Mouse (Mus musculus) neural tube, embryonic 11.5 days (tissue): Measurements from ENCODE around the gene Dpy19l1. TPM values are rescaled to one million over a fixed set of nuclear protein-coding genes. Genes with fewer than 3 reads are reported as not detected.

ENCODE experiments used
- ATAC-seq: fragments of 200-750 bp; cut with Nextera tagmentation; 2 replicates; pipeline ENCODE4 v1.8.0; 2017; ENCODE audit warnings: moderate number of reproducible peaks, mild to moderate bottlenecking, moderate TSS enrichment, moderate library complexity; ENCODE audit not compliant: insufficient read depth, low FRiP score, low TSS enrichment
- DNase-seq: peaks from one replicate; pipeline ENCODE4 v3.0.0-alpha.2; 2015; ENCODE audit warnings: low spot score
- H3K27ac ChIP-seq: fragments of 300-500 bp; sonication (generic); 2 replicates; pipeline ENCODE4 v1.5.1; 2014; ENCODE audit warnings: low read depth, mild to moderate bottlenecking, low read length
- H3K27me3 ChIP-seq: fragments of 300-500 bp; sonication (generic); 2 replicates; pipeline ENCODE4 v1.6.1; 2014; ENCODE audit warnings: mild to moderate bottlenecking, low read length, mixed read lengths; ENCODE audit not compliant: control insufficient read depth, insufficient read depth
- H3K36me3 ChIP-seq: fragments of 300-500 bp; sonication (generic); 2 replicates; pipeline ENCODE4 v1.6.1; 2014; ENCODE audit warnings: mild to moderate bottlenecking, low read length, moderate library complexity, mixed read lengths; ENCODE audit not compliant: control insufficient read depth, insufficient read depth
- H3K4me1 ChIP-seq: fragments of 300-500 bp; sonication (generic); 2 replicates; pipeline ENCODE4 v1.6.1; 2014; ENCODE audit warnings: low read length, mixed read lengths; ENCODE audit not compliant: control insufficient read depth, insufficient read depth
- H3K4me2 ChIP-seq: fragments of 300-500 bp; sonication (generic); 2 replicates; pipeline ENCODE4 v1.6.1; 2014; ENCODE audit warnings: low read depth, mild to moderate bottlenecking, moderate library complexity
- H3K4me3 ChIP-seq: fragments of 300-500 bp; sonication (generic); 2 replicates; pipeline ENCODE4 v1.5.1; 2014; ENCODE audit warnings: low read depth, low read length
- H3K9ac ChIP-seq: fragments of 300-500 bp; sonication (generic); 2 replicates; pipeline ENCODE4 v1.6.1; 2014; ENCODE audit warnings: mild to moderate bottlenecking, low read length
- H3K9me3 ChIP-seq: fragments of 300-500 bp; sonication (generic); 2 replicates; pipeline ENCODE4 v1.6.1; 2016; ENCODE audit warnings: low read length; ENCODE audit not compliant: control insufficient read depth
- WGBS: fragments of 180-500 bp; shearing (Covaris S2); extraction: QIAGEN DNeasy Blood & Tissue Kit; methylation state at CpG from one replicate; pipeline ENCODE4 v1.1.7; 2014; 5-methylcytosine and 5-hydroxymethylcytosine counted together
- polyA plus RNA-seq: library from polyadenylated mRNA; unstranded; fragments of >200 nt; fragmentation: Nextera tagmentation; extraction: Ambion mirVana; gene quantifications from 2 replicates; pipeline ENCODE4 v1.2.1, GENCODE M21; 2014

Dpy19l1 gene
- polyA plus RNA-seq, 1 experiment from 2014 or later, result 24.4 TPM

DNA sequence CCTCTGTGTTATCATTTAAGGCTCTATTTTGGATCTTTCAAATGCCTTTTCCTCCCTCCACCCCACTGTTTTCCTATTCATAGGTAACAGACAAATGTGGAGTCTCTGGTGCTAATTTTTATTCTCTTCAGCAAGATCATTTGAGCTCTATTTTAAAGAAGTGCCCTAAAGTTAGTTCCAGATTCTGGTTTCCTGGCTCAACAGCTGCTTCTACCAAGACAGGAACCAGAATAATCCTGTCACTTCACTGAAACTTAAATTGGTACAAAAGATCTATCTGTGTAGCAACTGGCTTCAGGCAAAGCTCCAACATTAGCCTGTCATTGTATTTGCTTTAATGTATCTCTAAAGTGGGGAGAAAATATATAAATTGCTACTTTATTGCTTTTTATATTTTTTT, 3.6 kb upstream of the Dpy19l1 start:
- no peak overlapping the region for H3K9ac ChIP-seq
- no peak overlapping the region for H3K4me3 ChIP-seq
- H3K27ac ChIP-seq, result no peak overlapping the region
- no peaks in the 10 kb centered on the region for H3K27me3 ChIP-seq
- H3K4me2 ChIP-seq, result no peak overlapping the region
- DNase-seq, result no peak
- peaks cover 8% of the 10 kb centered on the region for H3K4me1 ChIP-seq
- no peaks in the 10 kb centered on the region for H3K36me3 ChIP-seq
- ATAC-seq, result no peak
- H3K9me3 ChIP-seq, result no peaks in the 10 kb centered on the region

GRCm38 (mm10) chr9:24505017-24505763, 2.2 kb upstream of the Dpy19l1 start:
- WGBS, result 61% methylated on average over 5 of the region's 5 CpGs
- peaks cover 13% of the 10 kb centered on the region for H3K4me1 ChIP-seq
- no peak overlapping the region for H3K9ac ChIP-seq
- H3K9me3 ChIP-seq, result no peaks in the 10 kb centered on the region
- H3K27ac ChIP-seq, result no peak overlapping the region
- no peaks in the 10 kb centered on the region for H3K27me3 ChIP-seq
- H3K4me2 ChIP-seq, result no peak overlapping the region
- H3K4me3 ChIP-seq, result no peak overlapping the region
- DNase-seq (no peak), ATAC-seq (no peak)
- no peaks in the 10 kb centered on the region for H3K36me3 ChIP-seq

DNA sequence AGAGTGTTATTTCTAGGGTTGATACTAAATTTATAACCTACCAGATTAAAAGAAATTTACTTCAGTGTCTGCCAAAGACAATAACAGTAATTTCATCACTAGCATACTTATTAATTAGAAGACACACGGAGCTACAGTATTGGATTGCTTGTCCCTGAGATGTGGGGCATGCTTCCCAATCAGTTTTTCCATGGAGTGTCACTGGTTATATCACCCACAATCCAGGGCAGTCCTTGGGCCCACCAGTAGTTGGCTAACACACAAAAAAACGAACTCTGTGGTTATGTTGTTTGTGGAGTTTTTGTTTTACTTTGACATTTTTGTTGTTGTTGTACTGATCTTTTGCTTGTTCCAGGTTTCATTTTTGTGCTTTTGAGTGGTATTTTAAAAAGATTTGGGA, 1.4 kb upstream of the Dpy19l1 start:
- no peak overlapping the region for H3K27ac ChIP-seq
- H3K4me2 ChIP-seq, result no peak overlapping the region
- no peak for DNase-seq
- H3K4me3 ChIP-seq, result no peak overlapping the region
- no peaks in the 10 kb centered on the region for H3K9me3 ChIP-seq
- no peaks in the 10 kb centered on the region for H3K27me3 ChIP-seq
- WGBS, result 81% methylated on average over 2 of the region's 2 CpGs
- peaks cover 13% of the 10 kb centered on the region for H3K4me1 ChIP-seq
- H3K9ac ChIP-seq, result no peak overlapping the region
- H3K36me3 ChIP-seq, result no peaks in the 10 kb centered on the region
- ATAC-seq, result no peak

DNA sequence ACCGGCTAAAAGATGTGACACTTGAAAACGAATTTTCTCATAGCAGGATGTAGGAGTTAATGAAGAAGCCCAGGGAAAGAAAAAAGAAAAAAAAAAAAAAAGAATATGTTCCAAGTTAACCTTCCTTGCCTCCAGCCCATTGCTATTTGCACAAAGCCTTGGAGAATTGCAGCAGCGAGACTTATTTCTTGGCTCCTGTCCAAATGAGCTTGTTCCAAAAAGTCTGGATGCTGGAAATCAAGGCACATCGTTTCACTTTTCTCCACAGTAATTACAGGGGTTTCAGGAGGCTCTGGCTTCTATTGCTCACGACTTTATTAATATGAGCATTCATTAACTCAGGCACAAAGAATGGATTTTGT, 899 bp upstream of the Dpy19l1 start:
- peaks cover 13% of the 10 kb centered on the region for H3K4me1 ChIP-seq
- 20% methylated on average over 5 of the region's 5 CpGs for WGBS

DNA sequence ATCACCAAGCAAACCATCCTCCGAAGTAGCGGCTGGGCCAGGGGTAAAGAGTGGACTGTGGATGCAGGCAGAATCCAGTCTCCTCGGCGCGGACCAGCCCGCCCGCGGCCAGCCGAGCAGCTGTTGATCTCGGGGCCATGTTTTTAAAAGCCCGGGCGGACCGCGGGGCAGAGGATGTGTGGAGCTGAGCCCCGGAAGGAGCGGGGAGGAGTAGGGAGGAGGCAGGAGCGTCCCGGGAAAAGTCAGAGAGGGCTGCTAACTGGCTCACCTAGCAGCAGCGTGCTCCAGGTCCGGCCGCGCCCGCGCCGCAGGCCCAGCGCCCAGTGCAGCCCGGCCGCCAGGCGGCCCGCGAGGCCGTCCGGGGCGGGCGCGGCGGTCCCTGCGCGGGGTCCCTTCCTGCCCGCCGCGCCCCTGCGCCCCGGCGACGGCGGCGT, 352 bp downstream of the Dpy19l1 start:
- under 1% methylated on average over 39 of the region's 48 CpGs for WGBS
- H3K4me2 ChIP-seq, result peak overlapping the region; percentile 68
- H3K9me3 ChIP-seq, result no peaks in the 10 kb centered on the region
- H3K27ac ChIP-seq, result peak overlapping the region; percentile 91
- DNase-seq, result peak; percentile 65
- no peaks in the 10 kb centered on the region for H3K36me3 ChIP-seq
- peak overlapping the region; percentile 75 for H3K4me3 ChIP-seq
- peak; percentile 88 for ATAC-seq
- no peaks in the 10 kb centered on the region for H3K27me3 ChIP-seq
- H3K9ac ChIP-seq, result peak overlapping the region; percentile 86
- H3K4me1 ChIP-seq, result peaks cover 13% of the 10 kb centered on the region

More for the DNA sequence above, 899 bp upstream of the Dpy19l1 start:
- no peaks in the 10 kb centered on the region for H3K9me3 ChIP-seq
- peak overlapping the region; percentile 68 for H3K4me2 ChIP-seq
- no peak overlapping the region for H3K27ac ChIP-seq
- peak overlapping the region; percentile 48 for H3K9ac ChIP-seq
- H3K36me3 ChIP-seq, result no peaks in the 10 kb centered on the region
- H3K27me3 ChIP-seq, result no peaks in the 10 kb centered on the region
- H3K4me3 ChIP-seq, result peak overlapping the region; percentile 75
- ATAC-seq (no peak), DNase-seq (no peak)

DNA sequence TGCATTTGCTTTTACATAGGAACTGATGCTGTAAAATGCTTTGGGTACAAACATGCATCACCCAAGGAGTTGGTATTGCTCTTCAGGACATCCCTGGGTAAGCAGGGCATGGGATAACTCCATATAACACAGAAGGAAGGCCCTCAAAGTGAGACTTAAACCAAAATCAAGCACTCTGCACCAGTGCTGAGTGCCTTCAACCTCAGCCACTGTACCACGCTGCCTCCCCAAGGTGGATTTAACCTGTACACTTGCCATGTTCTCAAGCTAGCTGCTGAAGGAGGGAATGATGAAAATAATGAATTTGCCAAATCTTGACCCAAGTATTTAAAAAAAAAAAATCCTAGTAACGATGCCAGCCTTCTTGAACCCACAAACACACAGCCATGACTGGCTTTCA, 1.3 kb downstream of the Dpy19l1 start:
- WGBS, result 49% methylated on average over 2 of the region's 2 CpGs
- H3K9ac ChIP-seq, result no peak overlapping the region
- peak overlapping the region; percentile 75 for H3K4me3 ChIP-seq
- ATAC-seq, result no peak
- peak overlapping the region; percentile 68 for H3K4me2 ChIP-seq
- H3K27ac ChIP-seq, result no peak overlapping the region
- H3K9me3 ChIP-seq, result no peaks in the 10 kb centered on the region
- peaks cover 13% of the 10 kb centered on the region for H3K4me1 ChIP-seq
- DNase-seq, result peak; percentile 14
- no peaks in the 10 kb centered on the region for H3K36me3 ChIP-seq
- H3K27me3 ChIP-seq, result no peaks in the 10 kb centered on the region

DNA sequence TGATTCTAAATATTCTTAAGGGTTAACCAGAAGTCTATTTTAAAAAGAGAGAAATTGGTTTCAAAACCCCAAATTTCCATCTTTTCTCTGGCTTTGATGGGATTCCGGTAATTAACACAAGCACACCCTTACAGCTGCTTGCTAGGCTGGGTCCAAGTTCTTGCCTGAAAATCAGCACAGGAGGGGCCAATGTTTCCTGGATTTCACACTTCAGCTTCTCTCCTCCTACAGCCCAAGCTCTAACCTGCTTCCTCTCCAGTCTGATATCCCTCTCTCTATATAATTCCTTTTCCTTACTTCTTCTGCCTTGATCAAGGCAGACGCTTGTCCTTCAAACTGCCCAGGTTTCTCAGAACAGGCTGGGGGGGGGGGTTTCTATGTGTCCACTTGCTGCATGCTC, 6.7 kb downstream of the Dpy19l1 start:
- Histone ChIP-seq H3K4me3 (no peak overlapping the region), H3K27me3 (no peaks in the 10 kb centered on the region), H3K9ac (no peak overlapping the region), H3K4me2 (no peak overlapping the region), H3K27ac (no peak overlapping the region), H3K4me1 (peaks cover 5% of the 10 kb centered on the region; the same call in 1 of the 2 replicates), H3K36me3 (no peaks in the 10 kb centered on the region), H3K9me3 (no peaks in the 10 kb centered on the region)
- DNase-seq (no peak), ATAC-seq (no peak)
- 93% methylated on average over 2 of the region's 2 CpGs for WGBS

DNA sequence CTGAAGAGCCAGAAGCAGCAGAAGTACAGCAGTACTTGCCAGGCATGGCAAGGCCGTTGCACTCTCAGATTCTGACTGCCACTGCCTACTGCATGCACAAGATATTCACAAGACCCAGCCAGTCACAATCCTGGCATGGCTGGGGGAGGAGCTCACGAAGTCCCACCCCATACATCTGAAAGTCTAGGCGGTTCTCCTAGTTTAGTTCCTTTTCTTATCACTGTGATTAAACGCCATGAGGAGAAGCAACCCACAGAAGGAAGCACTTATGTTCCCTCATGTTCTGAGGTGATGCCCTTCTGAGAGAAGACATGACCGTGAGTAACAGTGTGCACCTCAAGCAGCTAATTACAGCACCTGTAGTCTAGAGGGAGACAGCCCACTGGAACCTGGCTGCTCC, 12.4 kb downstream of the Dpy19l1 start:
- Histone ChIP-seq H3K27me3 (no peaks in the 10 kb centered on the region), H3K36me3 (no peaks in the 10 kb centered on the region), H3K4me2 (no peak overlapping the region), H3K4me3 (no peak overlapping the region), H3K27ac (no peak overlapping the region), H3K4me1 (no peaks in the 10 kb centered on the region), H3K9ac (no peak overlapping the region), H3K9me3 (no peaks in the 10 kb centered on the region)
- DNase-seq (no peak), ATAC-seq (no peak)
- 89% methylated on average over 5 of the region's 5 CpGs for WGBS

DNA sequence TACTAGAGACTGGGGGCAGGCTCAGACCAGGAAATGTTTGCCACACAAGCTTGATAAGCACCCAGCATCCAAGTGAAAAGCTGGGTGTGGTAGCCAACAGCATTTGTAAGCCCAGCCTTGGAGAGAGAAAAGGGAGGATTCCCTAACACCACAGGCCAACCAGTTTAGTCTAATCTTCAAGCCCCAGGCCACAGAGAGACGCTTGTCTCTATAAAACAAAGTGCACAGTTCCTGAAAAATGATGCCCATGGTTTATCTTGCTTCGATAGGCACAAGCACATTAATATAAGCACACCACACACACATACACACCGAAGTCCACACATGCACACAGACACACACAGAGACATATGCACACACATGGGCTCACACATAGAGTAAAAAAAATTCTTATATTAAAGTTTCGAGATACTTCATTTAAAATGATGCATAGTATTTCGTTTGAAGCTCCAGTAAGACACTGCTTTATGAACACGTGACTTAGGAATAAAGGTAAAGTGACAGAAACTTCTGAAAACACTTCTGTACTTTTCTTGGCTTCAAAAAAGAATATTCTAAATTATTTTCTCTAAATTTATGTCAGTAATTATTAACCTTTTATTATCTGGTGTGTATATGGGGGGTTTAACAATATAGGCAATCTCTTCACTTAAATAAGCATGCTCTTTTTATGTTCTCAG, 14.4 kb downstream of the Dpy19l1 start:
- Histone ChIP-seq H3K4me2 (no peak overlapping the region), H3K9ac (no peak overlapping the region), H3K4me3 (no peak overlapping the region), H3K27me3 (no peaks in the 10 kb centered on the region), H3K4me1 (no peaks in the 10 kb centered on the region), H3K9me3 (no peaks in the 10 kb centered on the region), H3K27ac (no peak overlapping the region), H3K36me3 (no peaks in the 10 kb centered on the region)
- DNase-seq, result no peak
- 91% methylated on average over 6 of the region's 6 CpGs for WGBS
- no peak for ATAC-seq
